Comparison of ENCODE assay signal across 33 mouse cellular contexts in genomic region chr15:95022251-95022650, GRCm38 (mm10).
DNase-seq lines count a peak whose midpoint lies in the region; ATAC-seq and TF ChIP-seq lines count a peak whose summit lies in the region.
"Had no signal": no experiment of that assay in that cellular context is flagged by ENCODE, and none has a peak within 500 bp of the region (broad histone marks: within the 10 kb centered on the region; RNA-seq: fewer than 3 reads in every experiment).

No protein-coding gene starts in this region.

- peak; percentile 27 for ATAC-seq in forebrain, postnatal 0 days
- ATAC-seq in forebrain, embryonic 12.5 days (ENCODE audit: low FRiP score): no peak
- ATAC-seq in liver, embryonic 11.5 days (replicated peaks; ENCODE audit: low FRiP score): no peak
- ATAC-seq: activated CD4-positive, CD25-positive, alpha-beta regulatory T cell, adult 4 months; inflammation-experienced regulatory T-cells, adult 6 months had no signal

- no peak overlapping the region for H3K4me2 ChIP-seq in forebrain, postnatal 0 days (ENCODE audit: low read depth)
- no peak overlapping the region for H3K4me2 ChIP-seq in forebrain, embryonic 12.5 days
- no peak overlapping the region for H3K4me2 ChIP-seq in liver, embryonic 11.5 days
- H3K4me2 ChIP-seq: embryonic facial prominence, embryonic 13.5 days; heart, embryonic 12.5 days; hindbrain, embryonic 15.5 days; liver, embryonic 15.5 days; lung, embryonic 14.5 days; stomach, embryonic 15.5 days had no signal

- DNase-seq in forebrain, postnatal 0 days: peak; percentile 70
- DNase-seq in left cerebral cortex, adult 11 months (ENCODE audit: low spot score): peak; percentile 47
- no peak for DNase-seq in left cerebral cortex, adult 18-20 months (ENCODE audit: low spot score in 2 of 2)
- peak; percentile 26 to 77 for DNase-seq in left cerebral cortex, postnatal 10 days (ENCODE audit: extremely low spot score in 1 of 2, low spot score in 2 of 2)
- peak; percentile 17 for DNase-seq in right cerebral cortex, postnatal 4 days
- no peak for DNase-seq in liver, embryonic 11.5 days (ENCODE audit: low spot score)
- DNase-seq in gastrocnemius, postnatal 4 days (ENCODE audit: low spot score in 2 of 2): no peak
- DNase-seq: adrenal gland, adult 2 months; adrenal gland, postnatal 36 days; cerebellum, adult 9-10 months; cerebellum, postnatal 36 days; embryo, embryonic 11 days; gastrocnemius, adult 2 months; gastrocnemius, postnatal 36 days; heart, adult 2 months; kidney, adult 11 months; kidney, postnatal 14 days; layer of hippocampus, postnatal 36 days; liver; lung, embryonic 14.5 days; lung, postnatal 14 days; midbrain, embryonic 14.5 days; thymus, postnatal 36 days had no signal

- no peaks in the 10 kb centered on the region for H3K36me3 ChIP-seq in forebrain, postnatal 0 days (ENCODE audit: insufficient read depth)
- no peaks in the 10 kb centered on the region for H3K36me3 ChIP-seq in forebrain, embryonic 12.5 days (replicated peaks)
- H3K36me3 ChIP-seq in liver, embryonic 11.5 days (ENCODE audit: control insufficient read depth, insufficient read depth, low read length): no peaks in the 10 kb centered on the region
- H3K36me3 ChIP-seq: embryonic facial prominence, embryonic 13.5 days; forebrain, embryonic 10.5 days; heart, embryonic 12.5 days; hindbrain, embryonic 15.5 days; liver, embryonic 15.5 days; stomach, embryonic 15.5 days had no signal

- no peak overlapping the region for H3K4me3 ChIP-seq in forebrain, postnatal 0 days (ENCODE audit: low read depth, low read length)
- no peak overlapping the region for H3K4me3 ChIP-seq in forebrain, embryonic 12.5 days (replicated peaks)
- H3K4me3 ChIP-seq in liver, embryonic 11.5 days (ENCODE audit: low read depth, low read length): no peak overlapping the region
- H3K4me3 ChIP-seq: embryonic facial prominence, embryonic 13.5 days; forebrain, embryonic 10.5 days; gastrocnemius, adult 2 months; heart, adult 2 months; heart, embryonic 12.5 days; hindbrain, embryonic 15.5 days; liver, embryonic 15.5 days; stomach, embryonic 15.5 days had no signal

- intact Hi-C loops in left cerebral cortex, postnatal 10 days (cut with DNase I): no loop called here

- WGBS in forebrain, postnatal 0 days: 55% methylated on average over 7 of the region's 7 CpGs
- 91% methylated on average over 7 of the region's 7 CpGs for WGBS in forebrain, embryonic 12.5 days
- 77% methylated on average over 7 of the region's 7 CpGs for WGBS in liver, embryonic 11.5 days

- H3K4me1 ChIP-seq in forebrain, postnatal 0 days (ENCODE audit: insufficient read depth): no peaks in the 10 kb centered on the region
- H3K4me1 ChIP-seq in forebrain, embryonic 12.5 days: no peaks in the 10 kb centered on the region
- no peaks in the 10 kb centered on the region for H3K4me1 ChIP-seq in liver, embryonic 11.5 days (replicated peaks; ENCODE audit: control insufficient read depth, insufficient read depth, low read length)
- H3K4me1 ChIP-seq: embryonic facial prominence, embryonic 13.5 days; forebrain, embryonic 10.5 days; heart, embryonic 12.5 days; hindbrain, embryonic 15.5 days; liver, embryonic 15.5 days; stomach, embryonic 15.5 days had no signal

- no peak for TF ChIP-seq CTCF in forebrain, postnatal 0 days (IDR thresholded peaks at IDR 0.05; ENCODE audit: low read depth)

- H3K27ac ChIP-seq in forebrain, postnatal 0 days (ENCODE audit: low read depth, low read length): no peak overlapping the region
- no peak overlapping the region for H3K27ac ChIP-seq in forebrain, embryonic 12.5 days
- H3K27ac ChIP-seq in liver, embryonic 11.5 days (ENCODE audit: low read depth, low read length): no peak overlapping the region
- H3K27ac ChIP-seq: embryonic facial prominence, embryonic 13.5 days; forebrain, embryonic 10.5 days; gastrocnemius, adult 2 months; heart, adult 2 months; hindbrain, embryonic 15.5 days; liver, embryonic 15.5 days; stomach, embryonic 15.5 days had no signal

- H3K9me3 ChIP-seq in forebrain, postnatal 0 days (ENCODE audit: low read length): no peaks in the 10 kb centered on the region
- H3K9me3 ChIP-seq in forebrain, embryonic 12.5 days: no peaks in the 10 kb centered on the region
- H3K9me3 ChIP-seq in liver, embryonic 11.5 days (ENCODE audit: control insufficient read depth, low read length): no peaks in the 10 kb centered on the region
- H3K9me3 ChIP-seq: embryonic facial prominence, embryonic 13.5 days; forebrain, embryonic 10.5 days; heart, embryonic 12.5 days; hindbrain, embryonic 15.5 days; liver, embryonic 15.5 days; stomach, embryonic 15.5 days had no signal

- no peaks in the 10 kb centered on the region for H3K27me3 ChIP-seq in forebrain, postnatal 0 days (ENCODE audit: insufficient read depth, low read length)
- no peaks in the 10 kb centered on the region for H3K27me3 ChIP-seq in forebrain, embryonic 12.5 days
- H3K27me3 ChIP-seq in liver, embryonic 11.5 days (replicated peaks; ENCODE audit: control insufficient read depth, insufficient read depth, low read length): no peaks in the 10 kb centered on the region
- H3K27me3 ChIP-seq: CH12.LX; heart, embryonic 12.5 days; hindbrain, embryonic 15.5 days; liver, embryonic 15.5 days; stomach, embryonic 15.5 days had no signal

- no peak overlapping the region for H3K9ac ChIP-seq in forebrain, postnatal 0 days
- no peak overlapping the region for H3K9ac ChIP-seq in forebrain, embryonic 12.5 days
- no peak overlapping the region for H3K9ac ChIP-seq in liver, embryonic 11.5 days (ENCODE audit: low read depth, low read length)
- H3K9ac ChIP-seq: embryonic facial prominence, embryonic 13.5 days; heart, embryonic 12.5 days; hindbrain, embryonic 15.5 days; liver, embryonic 15.5 days; lung, embryonic 14.5 days; stomach, embryonic 15.5 days had no signal

Comparison
In these comparisons a context has a peak if more than half of its experiments do, and no peak if none do; other contexts are left out.
1. DNase-seq: peak in forebrain, postnatal 0 days (single experiment), left cerebral cortex, adult 11 months (single experiment), left cerebral cortex, postnatal 10 days (2 of 2) and right cerebral cortex, postnatal 4 days (single experiment); none in left cerebral cortex, adult 18-20 months (0 of 2), liver, embryonic 11.5 days (single experiment) and gastrocnemius, postnatal 4 days (0 of 2).